Mouse (Mus musculus): ENCODE data around the gene Ckb.

DNA sequence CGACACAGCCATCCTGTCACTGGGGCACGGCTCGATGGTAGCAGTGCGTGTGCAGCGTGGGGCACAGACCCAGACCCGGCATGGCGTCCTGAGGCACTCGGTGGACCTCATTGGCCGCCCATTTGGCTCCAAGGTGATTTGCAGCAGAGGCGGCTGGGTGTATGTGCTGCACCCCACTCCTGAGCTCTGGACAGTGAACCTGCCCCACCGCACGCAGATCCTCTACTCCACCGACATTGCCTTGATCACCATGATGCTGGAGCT lies 6.5 kb upstream of the Ckb start:
- no peak for TF ChIP-seq KAT2A (conservative IDR thresholded peaks at IDR 0.05; ENCODE audit: low read depth, low read length)
- TF ChIP-seq CTCF (IDR thresholded peaks at IDR 0.05 in 2 of 3, conservative IDR thresholded peaks at IDR 0.05 in 1 of 3; ENCODE audit: control insufficient read depth in 1 of 3, insufficient read depth in 1 of 3, low read depth in 2 of 3, low read length in 3 of 3, poor library complexity in 1 of 3, severe bottlenecking in 1 of 3), result no peak
- no peak for TF ChIP-seq POLR2AphosphoS2 (IDR thresholded peaks at IDR 0.05; ENCODE audit: low read length)
- TF ChIP-seq POLR2A (IDR thresholded peaks at IDR 0.05; ENCODE audit: control insufficient read depth in 1 of 2, insufficient read depth in 1 of 2, low read depth in 1 of 2, low read length in 2 of 2, poor library complexity in 1 of 2), result no peak; a peak in 1 of 4 replicates
- no peak for TF ChIP-seq CHD1 (IDR thresholded peaks at IDR 0.05; ENCODE audit: low read depth, low read length)
- no peak for TF ChIP-seq E2F4 (IDR thresholded peaks at IDR 0.05; ENCODE audit: borderline replicate concordance, low read depth, low read length)
- no peak for TF ChIP-seq MAX (IDR thresholded peaks at IDR 0.05; ENCODE audit: low read length)
- no peak for TF ChIP-seq MYC (IDR thresholded peaks at IDR 0.05; ENCODE audit: low read depth, low read length)
- no peak for TF ChIP-seq TCF12 (IDR thresholded peaks at IDR 0.05; ENCODE audit: low read depth, low read length)
- no peak for TF ChIP-seq MAFK (IDR thresholded peaks at IDR 0.05; ENCODE audit: borderline replicate concordance, low read depth, low read length)
- no peak for TF ChIP-seq HCFC1 (IDR thresholded peaks at IDR 0.05; ENCODE audit: low read depth, low read length)
- TF ChIP-seq EP300 (IDR thresholded peaks at IDR 0.05; ENCODE audit: low read depth in 1 of 2, low read length in 2 of 2), result no peak
- no peak for TF ChIP-seq NELFE (IDR thresholded peaks at IDR 0.05; ENCODE audit: low read depth, low read length)
